Mouse (Mus musculus): ENCODE measurements around the gene Gm128.
"Not testable (repeated sequence)": the region's sequence is repeated elsewhere in the genome, so short reads cannot be mapped to it uniquely, and the experiment has no call there.

Gm128 gene

DNA sequence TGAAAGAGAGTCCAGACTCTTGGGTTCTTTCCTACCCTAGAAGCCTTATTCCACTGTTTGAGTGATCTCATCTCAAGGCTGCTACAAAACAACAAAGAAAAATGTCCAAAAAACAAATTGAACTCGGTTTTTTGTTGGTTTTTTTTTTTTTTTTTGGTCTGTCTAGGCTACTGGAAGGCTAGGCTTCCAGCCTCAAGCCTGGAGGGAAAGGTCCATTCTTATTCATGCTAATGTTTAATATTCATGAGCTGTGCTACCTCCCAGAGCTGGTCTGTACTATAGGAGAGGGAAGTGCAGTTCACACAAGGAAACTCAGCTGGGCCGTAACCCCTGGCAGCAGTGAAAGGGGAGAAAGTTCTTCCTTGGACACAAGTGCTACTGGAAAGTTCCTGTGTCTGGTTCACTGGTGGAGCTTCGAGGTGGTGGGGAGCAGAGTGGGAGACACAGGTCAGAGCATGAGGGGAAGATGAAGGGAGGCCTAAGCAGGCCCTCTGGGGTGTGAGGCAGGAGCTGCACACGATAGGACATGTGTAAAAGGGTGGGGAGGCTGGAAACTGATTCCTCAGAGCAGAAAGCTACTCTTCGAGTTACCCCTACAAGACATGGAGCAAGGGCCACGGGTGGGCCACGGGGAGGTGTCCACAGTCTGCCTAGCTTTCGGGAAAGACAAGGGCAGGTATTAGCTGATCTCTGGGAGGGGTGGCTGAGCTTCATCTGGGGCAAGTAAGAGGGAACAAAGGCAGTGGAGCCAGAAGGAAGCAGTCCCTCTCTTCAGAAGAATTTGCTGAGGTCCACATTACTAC, 10.7 kb downstream of the Gm128 start:
- DNase-seq (ENCODE audit: low spot score): no peak

DNA sequence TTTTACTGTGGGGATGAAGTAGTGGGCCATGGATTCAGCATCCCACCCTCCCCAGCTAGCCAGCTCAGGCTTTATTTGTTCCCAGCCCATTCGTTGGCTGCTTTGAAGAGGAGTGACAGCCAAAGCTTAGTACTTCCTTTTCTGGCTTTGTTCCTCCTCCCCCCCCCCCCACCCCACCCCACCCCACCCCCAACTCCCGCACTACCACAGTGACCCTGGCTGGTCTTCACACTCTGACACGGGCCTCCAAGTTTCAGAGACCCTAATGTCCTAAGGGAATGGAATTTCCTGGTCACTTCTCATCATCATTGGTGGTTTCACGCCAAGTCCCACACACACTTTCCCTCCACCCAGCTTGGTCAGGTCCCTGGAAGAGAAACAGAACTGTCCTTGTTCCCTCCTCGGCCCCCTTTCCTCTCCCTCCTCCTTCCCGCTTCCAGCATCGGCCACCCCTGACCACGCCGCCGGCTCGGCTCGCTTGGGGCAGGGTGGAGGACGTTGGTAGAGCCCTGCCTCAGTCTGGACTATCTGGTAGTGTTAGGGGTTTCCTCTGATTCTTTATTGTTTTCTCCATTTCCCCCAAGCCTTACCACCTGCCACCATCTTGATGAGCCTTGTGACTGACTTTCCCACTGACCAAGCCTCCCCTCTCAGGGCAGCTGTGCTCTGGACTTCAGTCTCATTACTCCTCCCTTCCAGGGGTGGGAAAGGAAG, 11.5 kb downstream of the Gm128 start:
- peak; percentile 32 for DNase-seq (ENCODE audit: low spot score)

DNA sequence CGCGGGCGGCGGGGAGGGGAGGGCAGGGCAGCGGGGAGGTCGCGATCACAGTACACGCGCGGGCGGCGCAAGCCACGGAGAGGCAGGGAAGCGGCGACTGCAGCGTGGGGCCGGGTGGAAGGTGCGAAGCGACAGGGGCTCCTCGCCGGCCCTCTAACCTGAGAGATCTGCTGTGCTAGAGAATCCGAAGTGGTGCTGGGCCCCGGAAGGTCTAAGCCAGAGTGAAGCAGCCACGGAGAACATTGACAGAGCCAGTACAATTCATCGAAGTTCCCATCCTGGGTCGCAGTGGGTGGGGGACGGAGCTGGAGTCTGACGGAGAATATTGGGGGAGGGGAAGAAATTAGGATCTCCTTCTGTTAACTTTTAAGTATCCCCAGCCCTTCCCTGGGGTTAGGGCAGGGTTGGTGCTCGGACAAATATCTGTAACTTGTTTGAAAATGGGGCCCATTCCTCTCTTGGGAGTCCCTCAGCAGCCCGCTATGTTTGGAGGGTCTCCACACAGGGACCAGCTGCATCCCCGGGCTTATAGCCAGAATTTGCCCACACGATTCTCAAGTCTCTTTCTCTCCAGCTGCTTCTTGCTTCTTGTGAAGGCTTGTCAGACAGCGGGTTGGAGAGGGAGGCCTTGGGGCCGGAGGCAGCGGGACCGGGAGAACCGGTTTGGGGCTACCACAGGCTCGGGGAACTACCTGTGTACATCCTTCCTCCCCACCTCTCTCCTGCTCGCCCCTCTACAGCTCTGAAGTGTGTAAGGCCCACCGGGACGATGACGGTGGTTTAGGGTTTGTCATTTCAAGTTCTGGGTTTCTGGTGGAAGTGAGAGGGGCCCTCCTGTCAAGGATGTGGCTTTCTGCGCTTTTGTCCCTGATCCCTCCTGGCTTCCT, 12.3 kb downstream of the Gm128 start:
- DNase-seq (ENCODE audit: low spot score): peak; percentile 48

DNA sequence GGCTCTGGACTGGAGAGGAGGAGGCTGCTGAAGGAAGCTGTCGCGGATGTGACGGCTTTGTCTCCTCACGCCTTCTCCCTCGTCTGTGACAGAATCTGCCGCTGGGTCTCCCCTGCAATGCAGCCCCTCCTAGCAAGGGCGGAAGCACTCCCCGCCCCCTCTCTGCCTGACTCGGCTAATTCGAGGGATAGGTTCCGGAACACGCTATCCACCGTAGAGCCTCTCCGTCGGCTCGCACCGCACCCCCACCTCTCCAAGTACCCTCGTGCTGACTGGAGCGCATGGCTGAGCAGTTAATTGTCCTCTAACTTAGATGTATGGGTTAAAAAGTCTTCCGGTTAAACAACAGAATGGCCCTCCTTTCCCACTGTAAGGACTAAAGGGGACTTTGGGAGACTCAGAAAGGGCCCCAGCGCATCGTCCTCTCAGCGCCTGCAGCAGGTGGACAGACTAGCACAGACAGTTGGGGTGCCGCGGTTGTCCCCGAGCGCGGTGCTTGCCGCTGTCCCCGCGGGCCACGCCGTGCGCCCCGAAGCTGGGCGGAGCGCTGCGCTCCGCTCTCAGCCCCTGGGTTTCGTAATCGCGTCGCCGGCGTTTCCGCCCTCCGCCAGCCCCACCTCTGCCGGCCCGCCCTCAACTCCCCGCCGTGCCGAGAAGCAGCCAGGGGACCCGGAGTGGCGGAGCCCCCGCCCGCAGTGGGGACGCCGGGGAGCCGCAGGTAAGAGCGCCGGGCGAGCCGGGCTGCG, 13.1 kb downstream of the Gm128 start, which contains the start of gene Cdc42se1:
TSS of gene Cdc42se1 (plus strand) at position 585 of the 746 bp plus-strand sequence.
- DNase-seq (ENCODE audit: low spot score): peak; percentile 84

DNA sequence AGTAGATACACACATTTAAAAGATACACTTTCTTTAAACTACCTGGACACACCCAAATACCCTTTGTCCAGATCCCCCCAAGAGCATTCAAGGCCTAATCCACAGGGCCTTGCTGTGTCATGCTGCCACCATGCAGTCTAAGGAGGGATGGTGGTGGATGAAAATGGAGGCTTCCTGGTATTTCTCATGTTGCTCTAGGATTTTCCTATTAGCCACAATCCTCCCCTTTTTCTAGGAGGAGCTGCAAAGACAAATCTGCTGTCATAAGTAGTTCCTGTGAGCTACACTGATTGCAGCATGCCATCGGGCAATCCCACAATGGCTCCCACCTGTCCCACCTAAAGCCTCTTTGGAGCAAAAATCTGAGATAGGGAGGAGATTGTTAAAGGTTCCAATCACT, 14.2 kb downstream of the Gm128 start:
- DNase-seq (ENCODE audit: low spot score): no peak

DNA sequence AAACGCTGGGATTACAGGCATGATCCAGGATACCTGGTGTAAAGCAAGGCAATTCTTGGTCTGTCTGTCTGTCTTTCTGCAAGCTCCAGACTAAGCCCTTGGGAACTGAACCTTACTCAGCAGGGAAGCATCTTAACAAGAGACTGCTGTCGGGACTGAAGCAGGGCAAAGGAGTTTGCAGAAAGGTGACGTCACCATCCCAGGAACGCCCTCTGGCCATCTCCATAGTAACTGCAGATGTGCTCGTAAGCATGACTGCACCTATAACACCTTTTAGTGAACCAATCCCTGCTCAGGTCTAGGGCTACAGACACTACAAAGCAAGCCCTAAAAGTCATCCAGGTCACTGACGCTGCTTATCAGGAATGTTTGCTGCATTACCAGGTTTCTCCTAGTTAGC, 17.1 kb downstream of the Gm128 start:
- no peak for DNase-seq (ENCODE audit: low spot score)

DNA sequence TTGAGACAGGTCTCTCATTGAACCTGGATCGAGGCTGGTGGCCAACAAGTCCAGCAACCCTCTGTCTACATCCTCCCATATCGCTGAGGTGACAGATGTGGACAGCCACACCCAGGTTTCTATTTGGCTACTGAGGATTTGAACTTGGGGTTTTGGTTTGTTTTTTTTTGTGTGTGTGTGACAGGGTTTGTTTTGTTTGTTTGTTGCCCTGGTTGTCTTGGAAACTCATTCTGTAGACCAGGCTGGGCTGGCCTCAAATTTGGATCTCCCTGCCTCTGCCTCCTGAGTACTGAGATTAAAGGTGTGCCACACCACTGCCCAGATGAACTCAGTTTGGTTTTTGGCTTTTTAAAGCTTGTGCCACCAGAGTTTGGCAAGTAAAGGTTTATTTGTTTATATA, 18.4 kb downstream of the Gm128 start:
- no peak for DNase-seq (ENCODE audit: low spot score)

DNA sequence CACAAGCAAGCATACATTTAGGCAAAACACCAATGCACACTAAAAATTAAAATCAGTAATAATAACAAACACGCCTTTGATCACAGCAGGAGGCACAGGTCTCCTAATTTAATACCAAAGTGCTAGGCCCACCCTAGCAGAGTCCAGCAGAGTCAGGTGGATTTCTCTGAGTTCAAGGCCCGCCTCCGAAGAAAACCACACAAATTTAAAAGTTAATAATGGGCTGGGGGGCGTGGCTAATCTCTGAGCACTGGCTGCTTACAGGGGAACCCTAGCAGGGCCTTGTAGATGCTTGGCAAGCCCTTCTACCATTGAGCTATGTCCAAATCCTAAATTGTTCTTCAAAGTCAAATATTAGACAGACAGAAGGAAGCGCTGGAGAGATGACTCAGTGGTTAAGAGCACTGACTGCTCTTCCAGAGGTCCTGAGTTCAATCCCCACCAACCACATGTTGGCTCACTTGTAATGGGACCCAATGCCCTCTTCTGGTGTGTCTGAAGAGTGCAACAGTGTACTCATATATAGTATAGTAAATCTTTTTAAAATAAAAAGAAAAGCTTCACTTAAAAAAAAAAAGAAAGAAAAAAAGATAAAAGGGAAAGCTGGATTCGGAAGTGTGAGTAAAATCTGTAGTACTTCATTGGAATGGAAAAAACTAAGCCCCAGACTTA, 22.8 kb downstream of the Gm128 start:
- DNase-seq (ENCODE audit: low spot score): no peak

DNA sequence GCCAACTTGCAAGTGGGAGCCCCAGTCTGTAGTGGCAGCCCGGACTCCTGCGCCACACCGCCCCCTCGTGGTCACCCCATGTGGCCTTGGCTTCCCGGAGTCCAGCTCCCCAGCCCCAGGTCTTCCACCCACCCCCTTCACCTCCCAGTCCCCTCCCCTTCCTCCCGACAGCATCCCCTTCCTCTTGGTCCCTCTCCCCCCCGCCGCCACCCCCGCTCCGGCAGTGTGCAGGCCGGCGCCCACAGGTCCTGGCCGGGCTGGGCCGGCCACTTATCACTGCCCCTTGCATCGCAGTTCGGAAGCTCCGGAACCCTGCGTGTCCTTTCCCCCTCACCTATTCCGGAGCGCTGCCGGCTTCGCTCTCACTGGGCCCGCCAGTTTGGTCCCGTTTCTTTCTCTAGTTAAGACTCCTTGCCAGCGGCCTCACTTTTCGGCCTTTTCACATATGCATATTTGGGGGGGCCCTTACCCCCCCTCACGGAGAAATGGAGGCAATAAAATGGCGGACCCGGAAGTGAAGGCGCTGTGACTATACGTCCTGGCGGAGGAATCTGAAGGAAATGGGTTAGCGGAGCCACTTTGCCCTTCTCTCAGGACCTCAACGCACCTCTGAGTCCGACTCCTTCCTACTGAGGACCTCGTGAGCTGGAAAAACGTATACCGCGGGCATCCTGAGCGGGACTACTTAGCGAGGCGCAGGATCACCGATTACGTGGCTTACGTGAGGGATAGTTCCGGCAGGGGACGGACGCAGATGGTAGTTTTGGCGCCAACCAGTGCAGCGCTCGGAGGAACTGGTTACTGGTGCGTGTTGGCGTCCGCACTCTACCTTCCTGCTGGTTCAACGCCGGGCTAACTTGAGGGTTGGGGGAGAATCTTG, 23.9 kb downstream of the Gm128 start, which contains the start of gene Gabpb2:
TSS of gene Gabpb2 (minus strand) at position 662 of the 880 bp plus-strand sequence.
- DNase-seq (ENCODE audit: low spot score): peak; percentile 93

DNA sequence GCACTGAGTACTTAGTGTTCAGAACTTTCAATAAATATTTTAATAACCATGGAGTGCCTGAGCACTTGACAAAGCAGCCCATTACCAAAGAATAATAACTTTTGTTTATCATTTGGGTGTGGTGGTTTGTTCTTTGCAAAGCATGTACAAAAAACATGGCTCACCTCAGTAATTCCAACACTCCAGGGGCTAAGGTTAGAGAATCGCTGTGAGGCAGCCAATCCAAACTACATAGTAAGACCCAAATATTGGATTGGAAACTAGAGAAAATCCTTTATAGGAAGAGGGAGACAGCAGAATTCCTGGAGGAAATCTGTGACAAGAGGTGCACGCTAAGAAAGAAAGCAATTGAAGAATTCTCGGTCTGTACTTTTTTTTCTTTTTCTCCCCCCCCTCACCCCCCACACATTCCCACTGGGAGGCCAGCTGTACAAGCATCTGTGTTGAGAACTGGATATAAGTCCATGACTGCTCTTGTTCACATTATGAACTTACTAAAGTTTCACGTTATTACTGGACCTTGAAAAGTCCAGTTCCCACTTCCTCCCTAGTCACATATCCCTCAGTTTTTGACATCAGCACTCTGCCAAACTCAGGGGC, 24.6 kb downstream of the Gm128 start:
- DNase-seq (ENCODE audit: low spot score): no peak

DNA sequence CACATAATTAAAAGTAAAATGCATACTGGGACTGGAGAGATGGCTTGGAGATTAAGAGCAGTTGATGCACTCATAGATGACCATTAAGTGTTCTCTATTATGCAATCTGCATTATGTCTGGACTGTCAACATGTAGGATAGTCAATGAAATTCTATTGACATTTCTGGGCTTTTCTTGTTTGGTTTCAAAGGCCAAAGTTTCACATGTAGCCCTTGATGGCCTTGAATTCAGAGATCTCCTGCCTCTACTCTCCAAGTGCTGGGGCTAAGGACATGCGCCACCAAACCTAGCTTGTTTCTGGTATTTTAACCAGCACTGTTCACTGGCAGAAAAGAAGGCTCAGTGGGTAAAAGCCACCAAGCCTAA, 27.8 kb downstream of the Gm128 start:
- DNase-seq (ENCODE audit: low spot score): no peak

DNA sequence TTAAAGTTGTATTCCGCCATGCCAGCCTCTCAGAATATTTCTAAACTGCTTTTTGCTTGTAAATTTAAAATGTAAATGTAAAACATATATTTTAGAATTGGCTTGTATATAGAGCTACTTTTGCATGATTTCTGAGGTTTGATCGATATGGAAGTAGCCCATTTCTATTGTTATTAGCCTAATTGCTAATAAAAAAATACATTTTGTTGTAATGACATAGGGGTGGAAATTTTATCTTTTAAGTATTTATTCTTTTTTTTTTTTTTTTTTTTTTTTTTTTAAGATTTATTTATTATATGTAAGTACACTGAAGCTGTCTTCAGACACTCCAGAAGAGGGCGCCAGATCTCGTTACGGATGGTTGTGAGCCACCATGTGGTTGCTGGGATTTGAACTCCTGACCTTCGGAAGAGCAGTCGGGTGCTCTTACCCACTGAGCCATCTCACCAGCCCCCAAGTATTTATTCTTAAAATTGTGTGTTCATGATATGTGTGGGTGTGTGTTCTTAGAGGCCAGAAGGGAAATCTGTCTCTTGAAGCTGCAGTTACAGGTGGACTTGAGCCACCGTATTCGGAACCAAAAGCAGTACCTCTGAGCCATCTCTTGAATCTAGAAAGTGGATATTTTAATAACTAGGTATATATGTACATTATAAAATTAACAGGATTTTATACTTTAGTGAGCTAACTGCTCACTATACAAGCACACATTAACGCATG, 28.3 kb downstream of the Gm128 start:
- not testable (repeated sequence) for DNase-seq (ENCODE audit: low spot score)

DNA sequence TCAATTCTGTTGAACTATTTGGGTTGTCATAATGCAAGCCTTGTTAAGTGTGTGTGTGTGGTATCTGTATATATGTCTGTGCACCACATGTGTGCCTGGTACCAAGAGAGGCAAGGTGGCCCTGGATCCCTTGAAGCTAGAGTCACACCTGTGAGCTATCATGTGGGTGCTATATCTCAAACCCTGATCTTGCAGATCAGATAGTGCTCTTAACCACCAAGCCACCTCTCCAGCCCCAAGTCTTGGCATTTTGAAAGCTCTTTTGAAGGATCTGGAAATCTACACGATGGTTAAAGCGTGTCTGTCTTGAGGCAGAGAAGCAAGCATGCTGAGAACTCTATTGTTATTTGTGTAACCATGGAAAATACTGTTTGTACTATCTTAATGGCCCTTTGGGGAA, 30.8 kb downstream of the Gm128 start:
- no peak for DNase-seq (ENCODE audit: low spot score)

DNA sequence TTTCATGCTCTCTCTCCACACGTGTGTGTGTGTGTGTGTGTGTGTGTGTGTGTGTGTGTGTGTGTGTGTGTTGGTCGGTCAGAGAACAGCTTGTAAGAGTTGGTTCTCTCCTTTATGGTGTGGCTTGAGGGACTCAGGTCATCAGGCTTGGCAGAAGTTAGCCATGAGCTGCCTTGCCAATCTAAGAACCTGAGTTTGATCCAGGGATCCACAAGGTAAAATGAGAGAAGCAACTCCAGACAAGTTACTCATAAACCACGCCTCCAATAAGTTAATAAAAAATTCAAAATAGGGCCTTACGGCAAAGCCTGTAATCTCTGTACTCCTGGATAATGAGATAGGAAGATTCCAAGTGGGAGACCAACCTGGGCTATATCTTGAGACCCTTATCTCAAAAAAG, 33.1 kb downstream of the Gm128 start:
- no peak for DNase-seq (ENCODE audit: low spot score)

DNA sequence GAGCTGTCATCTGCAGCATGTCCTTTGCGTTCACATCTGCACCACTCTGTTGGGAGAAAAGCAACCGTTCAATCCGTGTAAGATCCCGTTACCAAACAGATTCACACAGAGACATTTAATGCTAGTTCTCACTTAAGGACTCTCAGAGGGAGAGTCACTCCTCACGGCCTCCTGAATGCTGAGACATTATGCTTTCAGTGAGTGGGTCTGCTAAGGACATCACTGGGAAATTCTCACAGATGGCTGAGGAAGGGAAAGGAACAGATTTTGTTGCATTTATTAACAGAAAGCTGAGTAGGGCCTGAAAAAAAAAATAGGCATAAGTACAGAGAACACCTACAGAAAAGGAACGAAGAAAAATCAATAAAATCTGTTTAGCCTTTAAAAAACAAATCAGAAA, 37.5 kb downstream of the Gm128 start:
- DNase-seq (ENCODE audit: low spot score): no peak

DNA sequence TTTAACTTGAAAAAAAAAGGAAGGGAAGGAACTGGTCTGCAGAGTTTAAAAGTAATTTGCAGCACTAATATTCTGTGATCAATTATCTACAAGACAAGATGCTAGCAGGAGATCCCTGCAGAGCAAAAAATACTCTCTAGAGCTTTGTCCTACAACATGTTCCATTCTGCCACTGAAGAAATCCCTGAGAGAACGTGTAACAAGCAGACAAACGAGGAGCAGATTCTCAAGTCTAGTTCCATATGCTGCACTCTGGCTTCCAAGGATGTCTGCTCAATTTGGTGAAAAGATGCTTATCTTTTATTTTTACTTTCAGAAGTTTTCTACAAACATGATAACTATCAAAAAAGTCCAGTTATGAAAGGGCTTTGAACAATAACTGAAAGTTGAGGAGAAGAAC, 40.8 kb downstream of the Gm128 start:
- DNase-seq (ENCODE audit: low spot score): no peak

DNA sequence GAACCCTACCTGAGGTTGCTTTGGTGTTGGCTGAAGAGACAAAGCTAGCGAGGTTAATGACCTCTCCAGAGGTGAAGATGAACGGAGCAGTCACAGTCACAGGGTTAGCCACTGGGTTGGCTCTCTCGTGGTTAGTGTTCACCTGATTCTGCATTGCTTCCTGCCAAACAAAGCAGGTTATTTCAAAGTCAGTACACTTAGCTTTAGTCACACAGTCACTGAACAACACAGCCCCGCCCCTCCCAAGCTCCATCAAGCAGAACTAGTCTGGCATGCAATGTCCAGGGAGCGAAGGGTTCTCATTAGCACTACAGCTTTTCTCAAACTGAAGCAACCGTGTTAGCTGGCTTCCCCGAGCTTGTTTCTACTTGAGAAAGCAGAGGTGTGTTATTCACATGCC, 41.3 kb downstream of the Gm128 start:
- DNase-seq (ENCODE audit: low spot score): no peak

DNA sequence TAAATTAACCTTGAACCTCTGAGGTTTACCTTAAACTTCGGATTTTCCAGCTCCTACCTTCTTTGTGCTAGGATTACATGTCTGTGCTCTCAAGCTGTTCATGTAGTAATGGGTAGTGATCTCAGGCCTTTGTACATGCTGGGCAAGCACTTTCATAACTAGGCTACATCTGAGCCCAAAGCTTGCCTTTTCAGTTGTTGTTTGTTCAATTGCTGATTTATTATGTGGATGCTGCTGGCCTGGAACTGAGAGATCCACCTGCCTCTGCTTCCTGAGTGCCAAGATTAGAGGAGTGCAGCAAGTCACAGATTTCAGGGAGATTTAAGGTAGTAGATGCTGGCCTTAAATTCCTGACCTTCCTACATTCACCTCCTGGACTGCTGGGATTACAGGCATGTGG, 42.3 kb downstream of the Gm128 start:
- no peak for DNase-seq (ENCODE audit: low spot score)

DNA sequence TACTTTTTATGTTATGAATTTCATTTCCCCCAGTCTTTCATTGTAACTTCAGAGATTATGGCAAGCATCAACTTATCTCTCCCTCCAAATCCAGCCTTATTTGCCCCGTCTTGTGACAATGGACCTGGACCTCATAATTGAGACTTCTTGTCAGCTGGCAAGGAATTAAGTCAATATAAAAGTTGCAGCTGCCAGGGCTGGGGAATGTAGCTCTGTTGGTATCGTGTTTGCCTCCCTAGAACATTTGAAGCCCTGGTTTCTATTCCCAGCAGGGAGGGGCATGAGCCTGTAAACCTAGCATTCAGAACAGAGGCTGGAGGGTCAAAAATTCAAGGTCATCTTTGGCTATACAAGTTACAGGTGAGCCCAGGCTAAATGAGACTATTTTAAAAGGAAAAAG, 45.6 kb downstream of the Gm128 start:
- no peak for DNase-seq (ENCODE audit: low spot score)
